Mouse (Mus musculus) testis, adult 2 months (tissue): ENCODE measurements around the gene Gm28230.

Experiments used
- CTCF ChIP-seq: fragments of 200-500 bp; IDR thresholded peaks from 2 replicates; pipeline ENCODE4 v1.5.1; 2012; ENCODE audit warnings: low read depth, mild to moderate bottlenecking, inconsistent platforms, low read length, moderate library complexity; ENCODE audit not compliant: control insufficient read depth, insufficient read depth, insufficient replicate concordance
- POLR2A ChIP-seq: fragments of 200-500 bp; IDR thresholded peaks from 2 replicates; pipeline ENCODE4 v1.6.1; 2012; ENCODE audit warnings: low read depth, mild to moderate bottlenecking, inconsistent platforms, low read length, moderate library complexity; ENCODE audit not compliant: control insufficient read depth

- TF ChIP-seq CTCF (no peak), POLR2A (no peak)
Measured at GRCm38 (mm10) chr2:74678891-74679595, 47.5 kb upstream of the Gm28230 start, which contains the start of gene Hoxd11.
